Mouse (Mus musculus): ENCODE results near the gene Phf24. TPM values are rescaled to one million over a fixed set of nuclear protein-coding genes. Genes with fewer than 3 reads are reported as not detected.

Gene Phf24
- total RNA-seq, 2 experiments from 2014 or later: 3.4 to 5.4 TPM

Other genes starting within 250 kb of the Phf24 start
- under 1 TPM in 1 of 2 experiments, not detected in 1; 0.73 TPM for gene 4930578G10Rik, start 181.1 kb upstream of the Phf24 start, total RNA-seq (2021)
- gene Ccl19, start 160.1 kb upstream of the Phf24 start, total RNA-seq (2021): under 1 TPM in 1 of 2 experiments, not detected in 1; 0.85 TPM
- gene Ccl21a, start 142.7 kb upstream of the Phf24 start, total RNA-seq (2021): 10 to 100 TPM in 1 of 2 experiments, 1 to 10 TPM in 1; 8.9 to 12.0 TPM
- not detected for gene Fam205a1, start 62.8 kb upstream of the Phf24 start, total RNA-seq (2021)
- gene Gm12394, start 59.9 kb upstream of the Phf24 start, total RNA-seq (2021): under 1 TPM; 0.11 TPM
- not detected for gene Fam205c, start 42.4 kb upstream of the Phf24 start, total RNA-seq (2021)
- gene Dnajb5, start 33.2 kb downstream of the Phf24 start, total RNA-seq (2021): 10 to 100 TPM; 17.7 to 19.1 TPM
- not detected for gene 1700022I11Rik, start 52.9 kb downstream of the Phf24 start, total RNA-seq (2021)
- gene Vcp, start 83.8 kb downstream of the Phf24 start, total RNA-seq (2021): 100 to 1,000 TPM; 283 to 294 TPM
- 10 to 100 TPM; 11.7 to 14.9 TPM for gene Fancg, start 93.8 kb downstream of the Phf24 start, total RNA-seq (2021)
- 10 to 100 TPM; 21.7 to 25.0 TPM for gene Pigo, start 109.2 kb downstream of the Phf24 start, total RNA-seq (2021)
- 100 to 1,000 TPM; 193 to 202 TPM for gene Stoml2, start 115.0 kb downstream of the Phf24 start, total RNA-seq (2021)
- gene Fam214b, start 129.6 kb downstream of the Phf24 start, total RNA-seq (2021): 10 to 100 TPM; 37.6 to 40.8 TPM
- 10 to 100 TPM; 14.0 to 17.4 TPM for gene Unc13b, start 142.3 kb downstream of the Phf24 start, total RNA-seq (2021)